Mouse (Mus musculus) CH12.LX (cell line): ENCODE results near the gene Pde4d. TPM values are rescaled to one million over a fixed set of nuclear protein-coding genes. Genes with fewer than 3 reads are reported as not detected.

Source experiments
- DNase-seq: peaks from one replicate; pipeline ENCODE4 v3.0.0-alpha.2; 2013; ENCODE audit errors: extremely low read depth
- H3K27ac ChIP-seq: 2 replicates; pipeline ENCODE4 v1.5.1; 2012; ENCODE audit warnings: low read depth, mild to moderate bottlenecking, control low read depth, moderate library complexity; ENCODE audit not compliant: insufficient read depth
- H3K27me3 ChIP-seq: replicated peaks from 2 replicates; pipeline ENCODE3; 2012; ENCODE audit warnings: inconsistent platforms
- H3K36me3 ChIP-seq, 2 experiments: replicated peaks in 1 of 2; 2 replicates each; pipeline versions ENCODE3 to v1.6.1; 2012; ENCODE audit warnings: inconsistent platforms in 1 of 2, low read length in 1 of 2, mild to moderate bottlenecking in 1 of 2, mixed read lengths in 1 of 2, moderate library complexity in 1 of 2; ENCODE audit not compliant: control insufficient read depth in 1 of 2, insufficient read depth in 1 of 2
- H3K4me1 ChIP-seq, 2 experiments: 2 replicates each; pipeline ENCODE4 v1.6.1; 2012; ENCODE audit warnings: inconsistent platforms in 1 of 2, moderate library complexity in 1 of 2; ENCODE audit not compliant: insufficient read depth in 2 of 2, control insufficient read depth in 1 of 2
- H3K4me2 ChIP-seq: 2 replicates; pipeline ENCODE4 v1.6.1; 2012; ENCODE audit warnings: low read depth, mild to moderate bottlenecking, control low read depth; ENCODE audit not compliant: poor library complexity, insufficient read depth, severe bottlenecking
- H3K4me3 ChIP-seq, 3 experiments: fragments of 150-350 bp in 1 of 3; sonication (generic) in 1 of 3; replicated peaks in 1 of 3; 2 replicates each; pipeline versions ENCODE3 to v1.5.1; 2011 to 2012; ENCODE audit warnings: low read depth in 2 of 3, low read length in 2 of 3, mild to moderate bottlenecking in 2 of 3, moderate library complexity in 2 of 3, control low read depth in 1 of 3, improper control_type of control experiment in 1 of 3, inconsistent platforms in 1 of 3, mixed read lengths in 1 of 3; ENCODE audit not compliant: poor library complexity in 1 of 3
- H3K79me2 ChIP-seq: replicated peaks from 2 replicates; pipeline ENCODE4 v1.6.1; 2012; ENCODE audit warnings: mild to moderate bottlenecking, moderate library complexity; ENCODE audit not compliant: control insufficient read depth, poor library complexity, insufficient read depth, severe bottlenecking; ENCODE audit errors: extremely low read depth
- H3K9ac ChIP-seq: 2 replicates; pipeline ENCODE4 v1.6.1; 2012; ENCODE audit warnings: low read depth, mild to moderate bottlenecking, control low read depth, moderate library complexity; ENCODE audit not compliant: insufficient read depth
- H3K9me3 ChIP-seq: replicated peaks from 2 replicates; pipeline ENCODE3; 2012; ENCODE audit warnings: low read length, inconsistent platforms, mixed read lengths
- BHLHE40 ChIP-seq: IDR thresholded peaks from 2 replicates; pipeline ENCODE4 v1.6.1; 2011; ENCODE audit warnings: mild to moderate bottlenecking, low read depth, low read length, improper control_type of control experiment
- E2F4 ChIP-seq: IDR thresholded peaks from 2 replicates; pipeline ENCODE4 v1.6.1; 2011; ENCODE audit warnings: low read depth, low read length, improper control_type of control experiment; ENCODE audit not compliant: insufficient replicate concordance
- ELF1 ChIP-seq: IDR thresholded peaks from 2 replicates; pipeline ENCODE4 v1.6.1; 2014; ENCODE audit warnings: low read depth, mild to moderate bottlenecking, inconsistent platforms, low read length, improper control_type of control experiment
- JUN ChIP-seq: IDR thresholded peaks from 2 replicates; pipeline ENCODE4 v1.6.1; 2011; ENCODE audit warnings: low read depth, mild to moderate bottlenecking, low read length, improper control_type of control experiment, moderate library complexity; ENCODE audit not compliant: insufficient read depth
- JUND ChIP-seq: conservative IDR thresholded peaks from 2 replicates; pipeline ENCODE4 v1.6.1; 2011; ENCODE audit warnings: low read depth, low read length, improper control_type of control experiment
- KAT2A ChIP-seq: IDR thresholded peaks from 2 replicates; pipeline ENCODE4 v1.6.1; 2012; ENCODE audit warnings: low read length, improper control_type of control experiment, inconsistent platforms; ENCODE audit not compliant: insufficient replicate concordance
- MAFK ChIP-seq: IDR thresholded peaks from 2 replicates; pipeline ENCODE4 v1.6.1; 2011; ENCODE audit warnings: low read length, improper control_type of control experiment; ENCODE audit not compliant: insufficient replicate concordance
- MAX ChIP-seq: IDR thresholded peaks from 2 replicates; pipeline ENCODE4 v1.6.1; 2011; ENCODE audit warnings: low read length, improper control_type of control experiment
- MEF2A ChIP-seq: IDR thresholded peaks from 2 replicates; pipeline ENCODE4 v1.6.1; 2014; ENCODE audit warnings: low read depth, mild to moderate bottlenecking, inconsistent platforms, low read length, improper control_type of control experiment, borderline replicate concordance
- NRF1 ChIP-seq: IDR thresholded peaks from 2 replicates; pipeline ENCODE4 v1.6.1; 2014; ENCODE audit warnings: low read depth, mild to moderate bottlenecking, inconsistent platforms, low read length, improper control_type of control experiment, moderate library complexity
- PAX5 ChIP-seq: IDR thresholded peaks from 2 replicates; pipeline ENCODE4 v1.6.1; 2012; ENCODE audit warnings: low read length, inconsistent platforms, mixed read lengths
- RAD21 ChIP-seq: IDR thresholded peaks from 2 replicates; pipeline ENCODE4 v1.6.1; 2011; ENCODE audit warnings: low read depth, mild to moderate bottlenecking, low read length, improper control_type of control experiment, moderate library complexity
- TBP ChIP-seq: conservative IDR thresholded peaks from 2 replicates; pipeline ENCODE4 v1.6.1; 2011; ENCODE audit warnings: low read depth, low read length, improper control_type of control experiment
- TCF12 ChIP-seq: IDR thresholded peaks from 2 replicates; pipeline ENCODE4 v1.6.1; 2014; ENCODE audit warnings: low read depth, mild to moderate bottlenecking, inconsistent platforms, low read length, improper control_type of control experiment
- UBTF ChIP-seq: IDR thresholded peaks from 2 replicates; pipeline ENCODE4 v1.6.1; 2012; ENCODE audit warnings: low read depth, mild to moderate bottlenecking, inconsistent platforms, low read length, improper control_type of control experiment, moderate library complexity
- USF2 ChIP-seq: conservative IDR thresholded peaks from 2 replicates; pipeline ENCODE4 v1.6.1; 2011; ENCODE audit warnings: low read depth, low read length, improper control_type of control experiment
- ZKSCAN1 ChIP-seq: IDR thresholded peaks from 2 replicates; pipeline ENCODE4 v1.6.1; 2012; ENCODE audit warnings: low read depth, inconsistent platforms, low read length, improper control_type of control experiment, borderline replicate concordance
- ZMIZ1 ChIP-seq: IDR thresholded peaks from 2 replicates; pipeline ENCODE4 v1.6.1; 2012; ENCODE audit warnings: low read depth, mild to moderate bottlenecking, inconsistent platforms, low read length, improper control_type of control experiment
- dilution Hi-C: fragments of 300-500 bp; cut with MboI; formaldehyde crosslinking; loops from 2 replicates; pipeline ENCODE4 v1.14.3; 2020; ENCODE audit warnings: low sequenced_read_pairs; ENCODE audit not compliant: extremely low pct_unique_long_range_greater_than_20kb, extremely low pct_ligation_motif_present
- in situ Hi-C: fragments of 300-500 bp; cut with MboI; formaldehyde crosslinking; loops from 3 replicates; pipeline ENCODE4 v1.14.3; 2019; ENCODE audit warnings: low sequenced_read_pairs, low pct_ligation_motif_present, low pct_unique_long_range_greater_than_20kb, mixed read lengths
- polyA plus RNA-seq: library from polyadenylated mRNA; unstranded; fragments of >175 nt; gene quantifications from 2 replicates; pipeline ENCODE4 v1.2.1, GENCODE M21; 2012; ENCODE audit warnings: low read depth; ENCODE audit not compliant: insufficient read length
- total RNA-seq, 2 experiments: library from RNA; depleted of rRNA; stranded (reverse); fragments of 300-350 nt in 1 of 2; fragments of >200 nt in 1 of 2; gene quantifications; 2 replicates each; pipeline ENCODE4 v1.2.3; 2012 to 2014

Pde4d gene
- total and polyA plus RNA-seq, 3 experiments: not detected

- Histone ChIP-seq H3K79me2 (no peaks in the 10 kb centered on the region), H3K36me3 (no peaks in the 10 kb centered on the region), H3K9me3 (no peaks in the 10 kb centered on the region), H3K4me3 (no peak overlapping the region), H3K9ac (no peak overlapping the region), H3K4me1 (no peaks in the 10 kb centered on the region), H3K4me2 (no peak overlapping the region), H3K27ac (no peak overlapping the region), H3K27me3 (no peaks in the 10 kb centered on the region)
- no peak for DNase-seq
- no peak for TF ChIP-seq UBTF
- no peak for TF ChIP-seq PAX5
- TF ChIP-seq ZKSCAN1: no peak
- no peak for TF ChIP-seq RAD21
- no peak for TF ChIP-seq TCF12
- TF ChIP-seq E2F4: no peak
- no peak for TF ChIP-seq ZMIZ1
- TF ChIP-seq TBP: no peak
- TF ChIP-seq MAFK: no peak
- dilution Hi-C loops (no loop called here), in situ Hi-C loops (loop anchor here (25.0 kb wide), 1 partner anchor 1018 kb away; no protein-coding TSS in a partner anchor)
Measured at GRCm38 (mm10) chr13:109205541-109205940, 755.8 kb downstream of the Pde4d start.

GRCm38 (mm10) chr13:109208607-109209006, 758.9 kb downstream of the Pde4d start:
- peaks cover 3 to 4% of the 10 kb centered on the region in 2 experiments; a peak in 2 of 4 replicates for H3K4me1 ChIP-seq
- no peaks in the 10 kb centered on the region for H3K9me3 ChIP-seq
- no peaks in the 10 kb centered on the region for H3K79me2 ChIP-seq
- no peak overlapping the region for H3K4me2 ChIP-seq
- H3K27ac ChIP-seq: no peak overlapping the region
- TF ChIP-seq NRF1 (no peak), ZKSCAN1 (no peak), MAFK (no peak), ELF1 (no peak), RAD21 (no peak), KAT2A (no peak), TBP (no peak), PAX5 (no peak), MEF2A (no peak), JUND (no peak), ZMIZ1 (no peak), BHLHE40 (no peak), USF2 (no peak), JUN (no peak), MAX (no peak)
- no peak for DNase-seq
- no peaks in the 10 kb centered on the region for H3K27me3 ChIP-seq
- no peak overlapping the region for H3K9ac ChIP-seq
- dilution Hi-C loops: no loop called here
- H3K4me3 ChIP-seq: no peak overlapping the region
- no peaks in the 10 kb centered on the region for H3K36me3 ChIP-seq
- in situ Hi-C loops: loop anchor here (25.0 kb wide), 1 partner anchor 1021 kb away; no protein-coding TSS in a partner anchor
